Mouse (Mus musculus) frontal cortex, postnatal 10 days (tissue): Measurements from ENCODE around the gene Slco3a1.

ENCODE experiments used
- DNase-seq, 2 experiments: peaks; one replicate each; pipeline ENCODE4 v3.0.0; 2022; ENCODE audit warnings: low spot score in 2 of 2, mixed read lengths in 1 of 2

Gene Slco3a1

DNA sequence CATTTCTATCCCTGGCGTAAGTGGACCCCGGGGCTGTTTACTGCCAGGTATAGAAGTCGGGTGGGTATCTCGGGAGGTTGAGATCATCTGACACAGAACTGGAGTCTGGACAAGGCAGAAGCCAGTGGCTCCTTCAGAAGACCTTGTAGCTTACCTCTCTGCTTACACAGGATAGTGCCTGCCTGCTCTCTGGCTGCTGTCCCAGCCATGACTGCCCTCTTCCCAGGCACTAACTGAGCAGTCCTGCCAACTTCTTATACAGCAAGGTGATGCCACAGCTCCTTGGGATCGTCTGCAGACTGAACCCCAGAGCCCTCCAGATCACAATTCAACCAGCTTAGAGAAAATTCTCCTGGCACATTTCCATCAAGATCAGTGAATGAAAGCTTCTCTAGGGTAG lies 26.4 kb downstream of the Slco3a1 start:
- no peak for DNase-seq

DNA sequence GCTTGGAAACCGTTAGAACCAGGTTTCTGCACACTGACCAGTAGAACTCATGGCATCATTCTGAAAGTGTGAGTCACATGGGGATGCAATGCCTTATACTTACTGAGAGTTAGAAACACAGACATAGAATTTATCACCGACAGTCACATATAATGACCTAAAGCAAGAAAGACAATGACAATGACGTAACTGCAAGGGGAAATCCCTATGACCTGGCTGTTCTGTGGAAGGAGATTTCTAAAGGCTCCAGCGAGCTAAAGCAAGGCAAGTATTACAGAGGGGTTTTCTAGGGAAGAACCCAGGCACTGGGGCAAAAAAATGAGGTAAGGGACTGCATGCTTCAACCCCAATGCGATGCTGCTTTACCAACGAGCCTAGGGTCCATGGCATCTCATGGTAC lies 26.9 kb downstream of the Slco3a1 start:
- no peak for DNase-seq

DNA sequence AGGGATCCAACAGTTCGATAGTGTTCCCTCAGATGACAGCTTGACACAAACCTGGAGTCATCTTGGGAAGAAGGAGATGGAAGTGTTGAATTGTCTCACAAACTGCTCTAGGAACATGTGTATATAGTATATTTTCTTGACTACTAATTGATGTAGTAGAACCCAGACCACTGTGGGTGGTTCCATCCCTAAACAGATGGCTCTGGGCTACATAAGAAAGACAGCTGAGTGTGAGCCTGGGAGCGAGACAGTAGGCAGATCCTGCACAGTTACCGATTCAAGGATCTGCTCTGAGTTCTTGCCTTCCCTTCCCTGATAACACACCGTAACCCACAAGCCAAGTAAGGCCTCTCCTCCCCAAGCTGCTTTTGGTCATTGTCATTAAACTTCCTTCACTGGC lies 28.6 kb downstream of the Slco3a1 start:
- DNase-seq = no peak

GRCm38 (mm10) chr7:74525586-74525985 lies 29.0 kb downstream of the Slco3a1 start:
- no peak for DNase-seq

- DNase-seq = no peak
These were observed 30.2 kb downstream of the Slco3a1 start for GRCm38 (mm10) chr7:74524188-74524971.

DNA sequence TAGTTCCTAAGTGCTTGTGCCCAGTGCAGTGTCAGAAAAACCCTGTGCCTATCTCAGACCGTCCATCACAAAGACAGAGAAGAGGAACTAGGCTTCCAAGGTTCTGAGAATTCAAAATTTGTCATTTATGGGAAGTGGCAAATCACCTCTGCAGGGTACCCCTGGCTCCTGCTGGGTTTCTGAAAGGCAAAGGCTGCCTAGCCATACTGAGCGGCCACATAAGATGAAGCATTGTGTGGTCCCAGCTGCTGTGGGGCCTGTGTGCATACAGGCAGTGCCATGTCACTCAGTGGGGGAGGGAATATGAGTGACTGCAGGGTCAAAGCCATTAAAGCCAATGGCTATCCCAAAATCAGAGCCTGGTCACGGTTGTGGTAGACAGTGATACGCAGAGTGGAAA lies 31.5 kb downstream of the Slco3a1 start:
- no peak for DNase-seq

DNA sequence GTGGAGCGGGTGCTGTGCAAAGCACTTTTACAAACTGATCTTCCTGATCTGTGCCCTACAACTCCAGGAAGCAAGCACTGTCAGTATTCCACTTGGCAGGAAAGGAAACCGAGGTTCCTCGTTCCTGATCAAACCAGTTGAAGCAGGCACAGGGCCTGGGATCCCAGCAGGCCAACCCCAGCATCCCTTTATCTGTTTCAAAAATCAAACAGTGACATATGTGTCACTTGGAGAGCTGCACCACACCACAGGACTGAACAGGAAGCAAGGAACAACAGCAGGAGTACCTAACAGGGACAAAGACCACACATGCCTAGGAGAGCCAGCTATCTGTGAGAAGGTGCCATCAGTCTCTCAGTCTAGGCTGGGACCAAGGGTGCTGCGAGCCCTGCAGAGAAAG lies 32.3 kb downstream of the Slco3a1 start:
- no peak for DNase-seq

- DNase-seq = no peak
These were observed 35.2 kb downstream of the Slco3a1 start for GRCm38 (mm10) chr7:74519386-74519785.

- DNase-seq = no peak
These were observed 35.8 kb downstream of the Slco3a1 start for GRCm38 (mm10) chr7:74518776-74519175.

DNA sequence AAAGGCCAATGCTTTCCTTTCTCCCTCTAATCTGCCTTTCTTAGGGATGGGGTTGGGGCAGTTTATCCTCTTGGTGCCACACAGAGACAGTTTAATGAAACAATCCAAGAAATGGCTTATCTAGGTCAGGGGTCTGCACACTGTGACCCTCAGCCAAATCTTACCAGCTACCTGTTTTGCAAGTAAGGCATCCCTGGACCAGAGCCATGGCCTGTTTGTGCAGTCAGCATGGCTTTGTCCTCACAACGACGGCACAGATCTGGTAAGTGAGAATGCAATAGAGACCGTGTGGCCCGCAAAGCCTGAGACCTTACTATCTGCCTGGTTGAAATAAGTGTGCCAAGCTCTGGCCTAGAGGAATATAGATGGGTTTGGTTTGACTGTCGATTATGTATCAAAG lies 36.3 kb downstream of the Slco3a1 start:
- no peak for DNase-seq

DNA sequence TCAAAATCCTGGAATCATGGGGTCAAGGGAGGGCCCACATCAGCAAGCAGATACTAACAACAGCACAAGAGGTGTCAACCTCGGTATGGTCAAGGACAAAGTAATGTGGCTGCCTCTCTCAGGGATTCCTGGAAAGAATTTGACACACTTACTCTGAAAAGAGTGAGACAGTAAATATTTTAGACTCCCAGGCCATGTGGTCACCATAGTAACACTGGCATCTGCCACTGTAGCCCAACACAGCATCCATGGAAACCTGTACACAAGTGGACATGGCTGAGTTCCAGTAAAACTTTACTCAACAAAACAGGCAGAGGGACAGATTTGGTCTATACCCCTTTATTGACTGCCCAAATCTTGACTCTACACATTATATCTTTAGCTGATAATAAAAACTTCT lies 43.9 kb downstream of the Slco3a1 start:
- DNase-seq = no peak

- no peak for DNase-seq
These were observed 46.4 kb downstream of the Slco3a1 start for GRCm38 (mm10) chr7:74508205-74508604.

DNA sequence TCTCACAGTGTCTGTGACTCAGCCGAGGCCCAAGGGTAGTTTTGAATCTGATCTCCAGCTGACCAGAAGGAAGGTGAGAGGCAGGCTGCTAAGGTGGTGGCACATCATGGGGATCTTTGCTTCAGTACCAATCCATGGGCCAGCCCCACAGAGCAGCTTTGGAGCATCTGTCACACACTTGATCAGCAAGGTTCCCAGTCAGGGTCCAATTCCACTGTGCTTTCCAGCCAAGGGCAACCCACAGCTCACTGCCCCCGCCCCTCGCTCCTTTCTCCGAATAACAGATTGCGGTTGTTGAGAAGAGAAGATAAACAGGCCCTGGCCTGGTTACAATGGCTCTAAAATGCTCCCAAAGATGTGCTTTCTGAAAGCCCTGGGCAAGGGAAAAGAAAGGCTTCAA lies 47.7 kb downstream of the Slco3a1 start:
- no peak for DNase-seq

DNA sequence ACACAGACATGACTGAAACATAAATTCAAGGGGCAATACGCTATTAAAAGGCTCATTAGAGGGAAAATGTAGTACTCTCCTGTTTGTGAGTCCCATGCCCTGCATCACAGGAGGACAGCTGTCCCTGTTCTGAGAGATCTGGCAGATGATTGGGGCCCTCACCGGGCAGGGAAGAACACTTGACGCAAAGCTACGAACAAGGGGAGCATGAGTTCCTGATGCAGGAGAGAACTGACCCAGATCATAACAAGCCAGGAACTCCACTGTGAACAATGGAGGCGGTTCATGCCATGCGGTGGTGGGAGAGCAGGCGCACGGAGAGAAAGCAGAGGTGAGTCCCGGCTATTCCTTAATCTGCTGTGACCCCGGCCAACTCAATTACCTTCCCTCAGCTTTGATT lies 48.9 kb downstream of the Slco3a1 start:
- DNase-seq = no peak

DNA sequence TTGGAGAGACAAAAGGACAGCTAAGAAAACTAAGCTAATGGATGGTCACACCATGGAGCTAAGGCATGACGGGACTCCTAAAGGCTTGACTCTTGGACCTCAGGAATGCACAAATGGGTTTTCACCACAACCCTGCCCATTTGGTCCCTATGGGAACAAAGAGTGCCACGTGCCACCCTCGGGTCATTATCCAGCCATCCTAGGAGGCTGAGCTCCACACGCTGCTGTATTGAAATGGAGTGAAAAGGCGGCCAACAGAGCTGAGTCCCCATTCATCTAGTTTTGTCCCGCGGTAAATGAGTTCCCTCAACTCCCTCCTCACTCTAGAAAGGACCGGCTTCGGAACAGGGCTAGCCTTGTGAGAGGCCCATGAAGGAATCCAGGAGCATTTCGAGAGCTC lies 53.4 kb downstream of the Slco3a1 start:
- DNase-seq = peak in 1 of 2 experiments; percentile 17

DNA sequence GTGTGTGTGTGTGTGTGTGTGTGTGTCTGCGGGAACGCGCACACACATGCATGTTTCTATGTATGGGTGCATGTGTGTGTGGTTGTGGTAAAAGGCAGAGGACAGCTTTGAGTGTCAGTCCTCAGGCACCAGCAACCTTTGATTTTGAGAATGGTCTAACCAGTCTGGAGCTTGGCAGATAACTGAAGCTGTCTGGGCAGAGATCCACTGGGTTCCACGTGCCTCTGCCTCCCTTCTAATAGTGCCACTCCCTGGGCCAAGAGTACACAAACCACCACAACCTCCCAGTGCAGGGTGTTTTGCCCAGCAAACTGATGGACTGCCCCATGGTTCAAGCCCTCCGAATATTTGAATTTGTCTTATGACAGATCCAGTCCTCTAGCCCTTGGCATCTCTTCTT lies 55.1 kb downstream of the Slco3a1 start:
- no peak for DNase-seq

DNA sequence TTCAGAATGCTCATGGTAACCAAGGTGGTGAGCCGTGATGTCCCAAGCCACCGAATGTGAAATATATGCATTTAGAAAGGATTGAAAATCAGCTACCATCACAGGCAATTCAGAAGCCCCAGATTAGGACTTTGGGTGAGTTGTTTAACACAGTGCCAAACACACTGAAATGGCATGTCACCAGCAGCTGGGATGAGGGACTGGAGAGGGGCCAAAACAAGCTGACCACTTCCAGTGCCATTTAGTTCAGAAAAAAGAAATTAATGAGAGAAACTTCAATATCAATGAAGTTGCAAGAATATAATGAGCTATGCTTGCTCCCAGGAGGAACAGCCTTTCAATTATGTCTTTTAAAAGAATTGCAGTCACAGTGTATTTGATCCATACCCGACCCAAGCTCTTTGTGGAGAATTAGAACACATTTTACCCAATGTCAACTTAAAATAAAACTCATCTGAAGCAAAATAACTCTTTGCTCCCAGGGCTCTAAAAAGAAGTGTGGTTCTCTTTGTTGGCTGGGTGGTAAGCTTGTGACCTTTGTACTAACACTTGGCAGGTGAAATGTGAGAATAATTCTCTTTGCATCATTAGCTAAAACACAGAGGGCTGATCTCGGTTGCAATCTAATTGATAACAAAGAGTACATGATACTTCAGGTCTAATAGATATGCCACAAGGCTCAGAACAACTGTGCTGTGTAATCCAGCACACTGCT lies 56.2 kb downstream of the Slco3a1 start:
- no peak for DNase-seq

GRCm38 (mm10) chr7:74497203-74497602 lies 57.4 kb downstream of the Slco3a1 start:
- DNase-seq = no peak

DNA sequence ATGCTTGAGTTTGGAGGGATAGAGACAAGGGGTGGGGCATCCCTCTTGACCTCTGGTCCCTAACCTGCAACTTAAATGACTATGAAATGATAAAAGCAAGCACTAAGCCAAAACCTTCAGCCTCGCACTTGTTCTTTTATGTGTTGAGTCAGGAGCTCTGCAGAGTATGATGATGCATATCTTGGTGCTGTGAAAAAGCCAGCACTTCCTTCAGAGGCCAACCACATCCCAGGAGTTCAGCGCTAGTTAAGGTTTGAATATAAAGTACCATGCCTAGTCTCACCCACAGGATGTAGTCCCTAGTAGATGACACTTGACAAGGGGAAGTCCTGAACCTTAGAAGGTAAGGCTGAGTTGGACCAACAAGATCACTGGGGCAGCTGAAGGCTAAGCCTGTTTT lies 59.1 kb downstream of the Slco3a1 start:
- no peak for DNase-seq

GRCm38 (mm10) chr7:74493775-74494174 lies 60.8 kb downstream of the Slco3a1 start:
- no peak for DNase-seq

DNA sequence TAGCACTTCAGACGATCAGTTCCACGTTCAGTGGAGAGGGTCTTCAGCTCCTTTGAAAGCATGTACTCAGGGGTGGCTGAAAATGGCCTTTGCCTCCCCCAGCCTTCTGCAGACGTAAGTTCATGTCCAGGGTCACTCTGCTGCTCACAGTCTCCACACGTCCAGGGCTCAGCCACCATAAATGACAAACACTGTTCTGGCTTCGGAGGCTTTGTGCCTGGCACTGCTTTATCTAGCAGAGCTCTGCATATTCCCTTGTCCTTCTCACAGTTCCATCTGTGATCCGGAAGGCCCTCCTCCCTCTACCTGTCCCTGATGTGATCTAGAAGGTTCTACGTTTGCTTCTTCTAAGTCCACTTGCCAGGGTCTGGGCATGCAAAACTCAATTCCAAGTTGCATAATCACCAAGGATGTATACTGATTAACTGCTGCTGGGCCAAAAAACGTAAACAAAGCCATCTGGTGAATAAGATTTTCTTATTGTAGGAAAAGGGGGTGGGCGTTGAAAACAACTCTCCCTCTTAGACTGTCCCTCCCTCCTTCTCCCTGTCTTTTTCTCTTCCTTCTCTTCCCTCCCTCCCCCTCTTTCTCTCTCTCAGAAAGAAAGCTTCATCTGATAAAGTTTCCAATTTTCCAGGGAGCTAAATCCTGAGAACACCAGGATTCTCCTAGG lies 62.8 kb downstream of the Slco3a1 start:
- no peak for DNase-seq

- DNase-seq = no peak
These were observed 66.4 kb downstream of the Slco3a1 start for GRCm38 (mm10) chr7:74488141-74488540.

DNA sequence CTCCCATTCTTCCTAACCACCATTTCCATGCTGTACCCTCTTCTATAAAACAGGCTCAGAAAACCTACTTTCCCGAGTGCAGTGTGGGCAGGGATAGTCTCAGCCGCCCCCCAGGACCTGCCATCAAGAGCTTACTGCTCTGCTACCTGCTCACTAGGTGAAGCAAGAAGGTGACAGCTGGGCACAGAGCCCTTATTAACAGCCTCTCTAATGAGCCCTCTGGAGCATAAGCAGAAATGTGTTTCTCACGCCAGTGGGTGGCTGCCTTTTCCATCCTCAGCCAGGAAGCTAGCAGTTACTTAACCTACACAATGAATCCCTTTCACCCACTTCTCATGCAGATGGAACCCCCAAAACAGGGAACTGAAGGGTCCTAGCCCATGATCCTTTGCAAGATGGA lies 66.9 kb downstream of the Slco3a1 start:
- DNase-seq = no peak
